Comparison of ENCODE assay signal across 13 mouse cellular contexts in genomic region chr9:84319338-84319737, GRCm38 (mm10).
"Had no signal": no experiment of that assay in that cellular context is flagged by ENCODE, and none has a peak within 500 bp of the region (broad histone marks: within the 10 kb centered on the region; RNA-seq: fewer than 3 reads in every experiment).

No protein-coding gene starts in this region.

- H3K27ac ChIP-seq: left cerebral cortex, adult 2 months; limb, embryonic 12.5 days; liver, embryonic 12.5 days; neural tube, embryonic 15.5 days; stomach, postnatal 0 days had no signal

- DNase-seq: kidney, adult 8-10 months; kidney, postnatal 25 days; lung, embryonic 14.5 days; lung, postnatal 10 days; lung, postnatal 4 days; thymus, postnatal 4 days had no signal

- H3K9me3 ChIP-seq: limb, embryonic 12.5 days; liver, embryonic 12.5 days; neural tube, embryonic 15.5 days had no signal

- H3K36me3 ChIP-seq: limb, embryonic 12.5 days; liver, embryonic 12.5 days; neural tube, embryonic 15.5 days had no signal

- H3K27me3 ChIP-seq: limb, embryonic 12.5 days; liver, embryonic 12.5 days; neural tube, embryonic 15.5 days had no signal

- H3K4me2 ChIP-seq: limb, embryonic 12.5 days; liver, embryonic 12.5 days; lung, embryonic 14.5 days; midbrain, embryonic 11.5 days; neural tube, embryonic 15.5 days had no signal

- H3K9ac ChIP-seq: limb, embryonic 12.5 days; liver, embryonic 12.5 days; lung, embryonic 14.5 days; neural tube, embryonic 15.5 days had no signal

- H3K4me1 ChIP-seq: limb, embryonic 12.5 days; liver, embryonic 12.5 days had no signal

- ATAC-seq: intestine, postnatal 0 days; liver, embryonic 12.5 days had no signal

- H3K4me3 ChIP-seq: left cerebral cortex, adult 2 months; limb, embryonic 12.5 days; liver, embryonic 12.5 days; neural tube, embryonic 15.5 days had no signal
